Mouse (Mus musculus) intestine, postnatal 0 days (tissue): ENCODE results near the gene Gpr135. TPM values are rescaled to one million over a fixed set of nuclear protein-coding genes. Genes with fewer than 3 reads are reported as not detected.
"Not testable (repeated sequence)": the region's sequence is repeated elsewhere in the genome, so short reads cannot be mapped to it uniquely, and the experiment has no call there.

ENCODE experiments used
- ATAC-seq: fragments of 200-750 bp; cut with Nextera tagmentation; 2 replicates; pipeline ENCODE4 v1.8.0; 2017; ENCODE audit warnings: mild to moderate bottlenecking, moderate TSS enrichment, moderate library complexity
- H3K27ac ChIP-seq: fragments of 300-500 bp; sonication (generic); 2 replicates; pipeline ENCODE4 v1.5.1; 2014; ENCODE audit warnings: mild to moderate bottlenecking, low read depth, low read length, moderate library complexity
- H3K27me3 ChIP-seq: fragments of 300-500 bp; sonication (generic); replicated peaks from 2 replicates; pipeline ENCODE4 v1.6.1; 2014; ENCODE audit warnings: low read length, mixed read lengths; ENCODE audit not compliant: control insufficient read depth, insufficient read depth
- H3K36me3 ChIP-seq: fragments of 300-500 bp; sonication (generic); 2 replicates; pipeline ENCODE4 v1.6.1; 2014; ENCODE audit warnings: mild to moderate bottlenecking, moderate library complexity; ENCODE audit not compliant: control insufficient read depth, insufficient read depth
- H3K4me1 ChIP-seq: fragments of 300-500 bp; sonication (generic); replicated peaks from 2 replicates; pipeline ENCODE4 v1.6.1; 2014; ENCODE audit warnings: antibody characterized with exemption, low read length, mixed read lengths; ENCODE audit not compliant: control insufficient read depth, insufficient read depth
- H3K4me2 ChIP-seq: fragments of 300-500 bp; sonication (generic); replicated peaks from 2 replicates; pipeline ENCODE4 v1.6.1; 2014; ENCODE audit warnings: low read depth, mild to moderate bottlenecking, moderate library complexity
- H3K4me3 ChIP-seq: fragments of 300-500 bp; sonication (generic); 2 replicates; pipeline ENCODE4 v1.5.1; 2014; ENCODE audit warnings: low read depth, low read length
- H3K9ac ChIP-seq: fragments of 300-500 bp; sonication (generic); 2 replicates; pipeline ENCODE4 v1.6.1; 2014; ENCODE audit warnings: mild to moderate bottlenecking, low read depth, low read length
- H3K9me3 ChIP-seq: fragments of 300-500 bp; sonication (generic); 2 replicates; pipeline ENCODE4 v1.6.1; 2016; ENCODE audit warnings: mixed run types; ENCODE audit not compliant: control insufficient read depth
- CTCF ChIP-seq: sonication (generic); IDR thresholded peaks from 2 replicates; pipeline ENCODE4 v1.5.1; 2016; ENCODE audit warnings: low read depth, mild to moderate bottlenecking, control low read depth, antibody characterized with exemption, moderate library complexity
- WGBS: fragments of 180-500 bp; shearing (Covaris S2); extraction: QIAGEN DNeasy Blood & Tissue Kit; methylation state at CpG from one replicate; pipeline ENCODE4 v1.1.7; 2014; 5-methylcytosine and 5-hydroxymethylcytosine counted together
- polyA plus RNA-seq: library from polyadenylated mRNA; unstranded; fragments of >200 nt; fragmentation: Nextera tagmentation; extraction: Ambion mirVana; gene quantifications from 2 replicates; pipeline ENCODE4 v1.2.1, GENCODE M21; 2015

Gene Gpr135
- polyA plus RNA-seq, 1 experiment from 2014 or later: 0.65 TPM

GRCm38 (mm10) chr12:72057780-72058179, 13.1 kb downstream of the Gpr135 start:
- TF ChIP-seq CTCF: no peak
- H3K9me3 ChIP-seq: no peaks in the 10 kb centered on the region
- no peaks in the 10 kb centered on the region for H3K4me1 ChIP-seq
- no peak overlapping the region for H3K9ac ChIP-seq
- no peak overlapping the region for H3K4me2 ChIP-seq
- H3K36me3 ChIP-seq: no peaks in the 10 kb centered on the region
- H3K27ac ChIP-seq: no peak overlapping the region
- H3K4me3 ChIP-seq: no peak overlapping the region
- 91% methylated on average over 1 of the region's 1 CpGs for WGBS
- ATAC-seq: no peak
- no peaks in the 10 kb centered on the region for H3K27me3 ChIP-seq

GRCm38 (mm10) chr12:72053851-72054250, 17.1 kb downstream of the Gpr135 start:
- H3K36me3 ChIP-seq: no peaks in the 10 kb centered on the region
- H3K4me1 ChIP-seq: no peaks in the 10 kb centered on the region
- no peak for TF ChIP-seq CTCF
- H3K27me3 ChIP-seq: no peaks in the 10 kb centered on the region
- no peaks in the 10 kb centered on the region for H3K9me3 ChIP-seq
- H3K9ac ChIP-seq: no peak overlapping the region
- H3K4me2 ChIP-seq: no peak overlapping the region
- H3K27ac ChIP-seq: no peak overlapping the region
- no peak overlapping the region for H3K4me3 ChIP-seq
- ATAC-seq: no peak
- 35% methylated on average over 6 of the region's 6 CpGs for WGBS

GRCm38 (mm10) chr12:72053303-72053702, 17.6 kb downstream of the Gpr135 start:
- TF ChIP-seq CTCF: peak; percentile 73
- Histone ChIP-seq H3K4me1 (no peaks in the 10 kb centered on the region), H3K27ac (no peak overlapping the region), H3K4me2 (no peak overlapping the region), H3K4me3 (no peak overlapping the region), H3K36me3 (no peaks in the 10 kb centered on the region), H3K9ac (no peak overlapping the region), H3K27me3 (no peaks in the 10 kb centered on the region), H3K9me3 (no peaks in the 10 kb centered on the region)
- no peak for ATAC-seq
- WGBS: 38% methylated on average over 6 of the region's 6 CpGs

GRCm38 (mm10) chr12:72052571-72052970, 18.4 kb downstream of the Gpr135 start:
- H3K4me1 ChIP-seq: no peaks in the 10 kb centered on the region
- H3K9ac ChIP-seq: no peak overlapping the region
- no peaks in the 10 kb centered on the region for H3K27me3 ChIP-seq
- ATAC-seq: no peak
- H3K9me3 ChIP-seq: no peaks in the 10 kb centered on the region
- no peak overlapping the region for H3K27ac ChIP-seq
- 79% methylated on average over 6 of the region's 6 CpGs for WGBS
- no peak overlapping the region for H3K4me3 ChIP-seq
- no peaks in the 10 kb centered on the region for H3K36me3 ChIP-seq
- no peak for TF ChIP-seq CTCF
- no peak overlapping the region for H3K4me2 ChIP-seq

- WGBS: 88% methylated on average over 4 of the region's 4 CpGs
- Histone ChIP-seq H3K27me3 (no peaks in the 10 kb centered on the region), H3K9me3 (no peaks in the 10 kb centered on the region), H3K27ac (no peak overlapping the region), H3K36me3 (no peaks in the 10 kb centered on the region), H3K9ac (no peak overlapping the region), H3K4me2 (no peak overlapping the region), H3K4me1 (no peaks in the 10 kb centered on the region), H3K4me3 (no peak overlapping the region)
- TF ChIP-seq CTCF: no peak
- no peak for ATAC-seq
Measured at GRCm38 (mm10) chr12:72050821-72051220, 20.1 kb downstream of the Gpr135 start.

GRCm38 (mm10) chr12:72050156-72050555, 20.8 kb downstream of the Gpr135 start:
- H3K4me3 ChIP-seq, H3K4me1 ChIP-seq, H3K27ac ChIP-seq, H3K4me2 ChIP-seq, H3K9me3 ChIP-seq, ATAC-seq, H3K9ac ChIP-seq, H3K27me3 ChIP-seq, H3K36me3 ChIP-seq: not testable (repeated sequence)
- 84% methylated on average over 5 of the region's 5 CpGs for WGBS

- WGBS: 3% methylated on average over 2 of the region's 2 CpGs
- ATAC-seq: no peak
- no peaks in the 10 kb centered on the region for H3K4me1 ChIP-seq
Measured at GRCm38 (mm10) chr12:72047513-72047912, 23.4 kb downstream of the Gpr135 start.

More at GRCm38 (mm10) chr12:72047513-72047912, 23.4 kb downstream of the Gpr135 start:
- H3K4me2 ChIP-seq: no peak overlapping the region
- H3K36me3 ChIP-seq: no peaks in the 10 kb centered on the region
- TF ChIP-seq CTCF: peak; percentile 78
- no peak overlapping the region for H3K4me3 ChIP-seq
- H3K27me3 ChIP-seq: no peaks in the 10 kb centered on the region
- H3K9me3 ChIP-seq: no peaks in the 10 kb centered on the region
- H3K27ac ChIP-seq: no peak overlapping the region
- H3K9ac ChIP-seq: no peak overlapping the region
